Mouse (Mus musculus): ENCODE measurements around the gene Mpped1. TPM values are rescaled to one million over a fixed set of nuclear protein-coding genes. Genes with fewer than 3 reads are reported as not detected.

Gene Mpped1
- polyA plus RNA-seq, 1 experiment from 2014 or later: 8.4 TPM

Other genes starting within 250 kb of the Mpped1 start
- gene Tspo, start 215.9 kb upstream of the Mpped1 start, polyA plus RNA-seq (2016; fragmentation: Nextera tagmentation; extraction: Ambion mirVana): 35.6 and 41.4 TPM in 2 replicates
- gene Mcat, start 215.7 kb upstream of the Mpped1 start, polyA plus RNA-seq (2016; fragmentation: Nextera tagmentation; extraction: Ambion mirVana): 44.7 and 46.2 TPM in 2 replicates
- 57.0 and 57.4 TPM in 2 replicates for gene Ttll12, start 184.3 kb upstream of the Mpped1 start, polyA plus RNA-seq (2016; fragmentation: Nextera tagmentation; extraction: Ambion mirVana)
- gene Scube1, start 54.4 kb upstream of the Mpped1 start, polyA plus RNA-seq (2016; fragmentation: Nextera tagmentation; extraction: Ambion mirVana): 64.4 and 74.8 TPM in 2 replicates